In the genomic region with DNA sequence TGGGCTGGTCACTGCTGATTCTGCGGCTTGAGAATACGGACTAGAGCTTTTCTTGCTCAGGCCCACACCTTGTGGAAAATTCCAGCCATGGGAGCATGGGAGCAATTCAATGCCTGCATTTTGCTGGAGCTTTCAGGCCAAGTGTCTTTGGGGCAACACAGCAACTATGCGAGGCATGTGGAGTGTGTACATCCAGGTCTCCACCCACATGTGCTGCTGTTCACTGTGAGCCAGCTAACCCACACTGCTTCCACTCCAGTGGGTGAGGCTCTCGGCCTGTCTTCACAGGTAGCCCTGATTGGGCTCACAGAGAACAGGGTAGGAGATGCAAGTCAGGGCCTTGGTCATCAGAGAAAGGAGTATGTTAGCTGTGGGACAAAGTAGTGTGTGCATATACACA, we compare ENCODE assay signal across 31 mouse cellular contexts. TPM values are rescaled to one million over a fixed set of nuclear protein-coding genes. Genes with fewer than 3 reads are reported as not detected.
DNase-seq lines count a peak whose midpoint lies in the region; ATAC-seq and TF ChIP-seq lines count a peak whose summit lies in the region.
"Had no signal": no experiment of that assay in that cellular context is flagged by ENCODE, and none has a peak within 500 bp of the region (broad histone marks: within the 10 kb centered on the region; RNA-seq: fewer than 3 reads in every experiment).

No protein-coding gene starts in this region.

- DNase-seq in lung, adult 2 months = peak; percentile 24
- peak; percentile 38 for DNase-seq in lung, postnatal 0 days (ENCODE audit: low spot score)
- peak; percentile 16 for DNase-seq in lung, postnatal 25 days (ENCODE audit: low spot score)
- DNase-seq in adrenal gland, postnatal 36 days = no peak
- DNase-seq in cerebellum, adult 11-12 months = no peak
- DNase-seq in spleen, postnatal 14 days (ENCODE audit: low spot score in 2 of 2) = no peak
- DNase-seq: adrenal gland, adult 8-10 months; adrenal gland, postnatal 25 days; cerebellum, adult 2 months; cerebellum, adult 9-11 months; cerebellum, postnatal 36 days; embryo, embryonic 11 days; gastrocnemius, postnatal 25 days; heart, adult 18-20 months; heart, postnatal 10 days; heart, postnatal 36 days had no signal

- no peak overlapping the region for H3K9ac ChIP-seq in lung, postnatal 0 days (replicated peaks; ENCODE audit: low read depth)
- H3K9ac ChIP-seq: embryonic facial prominence, embryonic 13.5 days; forebrain, embryonic 12.5 days; forebrain, embryonic 15.5 days; heart, embryonic 12.5 days; heart, embryonic 15.5 days; hindbrain, embryonic 13.5 days had no signal

- no peaks in the 10 kb centered on the region for H3K36me3 ChIP-seq in lung, postnatal 0 days (ENCODE audit: insufficient read depth, low read length)
- H3K36me3 ChIP-seq: embryonic facial prominence, embryonic 10.5 days; embryonic facial prominence, embryonic 13.5 days; forebrain, embryonic 12.5 days; forebrain, embryonic 15.5 days; heart, embryonic 12.5 days; heart, embryonic 15.5 days; hindbrain, embryonic 10.5 days; hindbrain, embryonic 13.5 days had no signal

- peak; percentile 83 for ATAC-seq in lung, postnatal 0 days
- ATAC-seq: activated CD4-positive, CD25-positive, alpha-beta regulatory T cell, adult 4 months; CD4-positive, CD25-positive, alpha-beta regulatory T cell, adult 4 months; forebrain, embryonic 15.5 days; hindbrain, embryonic 16.5 days had no signal

- 66% methylated on average over 4 of the region's 4 CpGs for WGBS in lung, adult 2 months
- 47% methylated on average over 4 of the region's 4 CpGs for WGBS in lung, postnatal 0 days

- no peak for TF ChIP-seq CTCF in lung, adult 2 months (IDR thresholded peaks at IDR 0.05; ENCODE audit: insufficient read depth, low read length)
- TF ChIP-seq CTCF in lung, postnatal 0 days (IDR thresholded peaks at IDR 0.05) = no peak

- no peaks in the 10 kb centered on the region for H3K9me3 ChIP-seq in lung, postnatal 0 days (ENCODE audit: low read length)
- H3K9me3 ChIP-seq: embryonic facial prominence, embryonic 10.5 days; embryonic facial prominence, embryonic 13.5 days; forebrain, embryonic 12.5 days; forebrain, embryonic 15.5 days; heart, embryonic 12.5 days; heart, embryonic 15.5 days; hindbrain, embryonic 10.5 days; hindbrain, embryonic 13.5 days had no signal

- H3K4me1 ChIP-seq in lung, adult 2 months (ENCODE audit: control insufficient read depth, insufficient read depth, low read length) = no peaks in the 10 kb centered on the region
- H3K4me1 ChIP-seq in lung, postnatal 0 days (ENCODE audit: insufficient read depth, low read depth, low read length) = no peaks in the 10 kb centered on the region; the same call in 1 of the 2 replicates
- H3K4me1 ChIP-seq: embryonic facial prominence, embryonic 13.5 days had no signal

- H3K4me3 ChIP-seq in lung, adult 2 months (replicated peaks; ENCODE audit: extremely low read depth, low read depth, low read length) = no peak overlapping the region
- no peak overlapping the region for H3K4me3 ChIP-seq in lung, postnatal 0 days (ENCODE audit: low read depth, low read length)
- H3K4me3 ChIP-seq: embryonic facial prominence, embryonic 10.5 days; embryonic facial prominence, embryonic 13.5 days; erythroblast, embryonic 14.5 days; forebrain, embryonic 12.5 days; forebrain, embryonic 15.5 days; heart, embryonic 12.5 days; heart, embryonic 15.5 days; hindbrain, embryonic 10.5 days; hindbrain, embryonic 13.5 days had no signal

- H3K4me2 ChIP-seq in lung, postnatal 0 days (replicated peaks; ENCODE audit: low read depth, low read length) = no peak overlapping the region
- H3K4me2 ChIP-seq: embryonic facial prominence, embryonic 13.5 days; forebrain, embryonic 12.5 days; forebrain, embryonic 15.5 days; heart, embryonic 12.5 days; heart, embryonic 15.5 days; hindbrain, embryonic 13.5 days had no signal

- TF ChIP-seq EP300 in lung, postnatal 0 days (IDR thresholded peaks at IDR 0.05) = peak; percentile 45; the same call in 1 of the 2 replicates

- no peak overlapping the region for H3K27ac ChIP-seq in lung, postnatal 0 days (ENCODE audit: low read length)
- H3K27ac ChIP-seq: embryonic facial prominence, embryonic 10.5 days; embryonic facial prominence, embryonic 13.5 days; forebrain, embryonic 12.5 days; forebrain, embryonic 15.5 days; heart, embryonic 15.5 days; hindbrain, embryonic 10.5 days; hindbrain, embryonic 13.5 days had no signal

- TF ChIP-seq POLR2A in lung, adult 2 months (IDR thresholded peaks at IDR 0.05; ENCODE audit: borderline replicate concordance, extremely low read depth, low read depth, low read length) = no peak

- H3K27me3 ChIP-seq in lung, postnatal 0 days (replicated peaks; ENCODE audit: insufficient read depth, low read length) = no peaks in the 10 kb centered on the region
- H3K27me3 ChIP-seq: forebrain, embryonic 15.5 days had no signal

RNA-seq across cellular contexts. Expression of gene Syndig1l, which starts 9.2 kb away (rescaled TPM):
- polyA plus RNA-seq in lung, adult 2 months (2012; rRNA removed) = 0.07 TPM in 1 of 2 replicates, not detected in the other
- not detected in 2 replicates for polyA plus RNA-seq in lung, postnatal 0 days (2015; fragmentation: Nextera tagmentation; extraction: Ambion mirVana)
- not detected for total RNA-seq in adrenal gland, postnatal 36 days (2021)
- total RNA-seq: adrenal gland, adult 8-10 months; adrenal gland, postnatal 25 days; gastrocnemius, adult 8-10 months; gastrocnemius, postnatal 25 days; heart, postnatal 10 days; heart, postnatal 36 days; MEL had no signal
- polyA plus RNA-seq: activated CD4-positive, CD25-positive, alpha-beta regulatory T cell, adult 4 months; C2C12; embryonic facial prominence, embryonic 10.5 days; embryonic facial prominence, embryonic 13.5 days; heart, embryonic 12.5 days; heart, embryonic 15.5 days had no signal

Comparison
In these comparisons a context has a peak if more than half of its experiments do, and no peak if none do; other contexts are left out.
1. DNase-seq: peak in lung, adult 2 months (single experiment), lung, postnatal 0 days (single experiment) and lung, postnatal 25 days (single experiment); none in adrenal gland, postnatal 36 days (0 of 2), cerebellum, adult 11-12 months (single experiment) and spleen, postnatal 14 days (0 of 2).